Mouse (Mus musculus) neural tube, embryonic 13.5 days (tissue): ENCODE results near the gene Haus2. TPM values are rescaled to one million over a fixed set of nuclear protein-coding genes. Genes with fewer than 3 reads are reported as not detected.

Experiments used
- ATAC-seq: fragments of 200-750 bp; cut with Nextera tagmentation; 2 replicates; pipeline ENCODE4 v1.8.0; 2017; ENCODE audit warnings: low read depth, mild to moderate bottlenecking, moderate TSS enrichment, moderate library complexity
- H3K27ac ChIP-seq: fragments of 300-500 bp; sonication (generic); replicated peaks from 2 replicates; pipeline ENCODE4 v1.5.1; 2015; ENCODE audit warnings: moderate library complexity, mild to moderate bottlenecking, inconsistent platforms
- H3K27me3 ChIP-seq: fragments of 300-500 bp; sonication (generic); 2 replicates; pipeline ENCODE4 v1.6.1; 2015; ENCODE audit warnings: mild to moderate bottlenecking, inconsistent platforms
- H3K36me3 ChIP-seq: fragments of 300-500 bp; sonication (generic); 2 replicates; pipeline ENCODE4 v1.6.1; 2015; ENCODE audit warnings: mild to moderate bottlenecking, inconsistent platforms
- H3K4me1 ChIP-seq: fragments of 300-500 bp; sonication (generic); replicated peaks from 2 replicates; pipeline ENCODE4 v1.6.1; 2015; ENCODE audit warnings: inconsistent platforms
- H3K4me2 ChIP-seq: fragments of 300-500 bp; sonication (generic); 2 replicates; pipeline ENCODE4 v1.6.1; 2015; ENCODE audit warnings: inconsistent platforms, mild to moderate bottlenecking, moderate library complexity
- H3K4me3 ChIP-seq: fragments of 300-500 bp; sonication (generic); 2 replicates; pipeline ENCODE4 v1.5.1; 2015; ENCODE audit warnings: mild to moderate bottlenecking, inconsistent platforms
- H3K9ac ChIP-seq: fragments of 300-500 bp; sonication (generic); 2 replicates; pipeline ENCODE4 v1.6.1; 2015; ENCODE audit warnings: moderate library complexity, mild to moderate bottlenecking, inconsistent platforms
- H3K9me3 ChIP-seq: fragments of 300-500 bp; sonication (generic); 2 replicates; pipeline ENCODE4 v1.6.1; 2016; ENCODE audit warnings: inconsistent platforms
- WGBS: fragments of 180-500 bp; shearing (Covaris S2); methylation state at CpG from one replicate; pipeline ENCODE4 v1.1.7; 2015; 5-methylcytosine and 5-hydroxymethylcytosine counted together
- polyA plus RNA-seq: library from polyadenylated mRNA; unstranded; fragments of >200 nt; fragmentation: Nextera tagmentation; extraction: Ambion mirVana; gene quantifications from 2 replicates; pipeline ENCODE4 v1.2.1, GENCODE M21; 2015

Haus2 gene
- polyA plus RNA-seq, 1 experiment from 2014 or later = 28.5 TPM

DNA sequence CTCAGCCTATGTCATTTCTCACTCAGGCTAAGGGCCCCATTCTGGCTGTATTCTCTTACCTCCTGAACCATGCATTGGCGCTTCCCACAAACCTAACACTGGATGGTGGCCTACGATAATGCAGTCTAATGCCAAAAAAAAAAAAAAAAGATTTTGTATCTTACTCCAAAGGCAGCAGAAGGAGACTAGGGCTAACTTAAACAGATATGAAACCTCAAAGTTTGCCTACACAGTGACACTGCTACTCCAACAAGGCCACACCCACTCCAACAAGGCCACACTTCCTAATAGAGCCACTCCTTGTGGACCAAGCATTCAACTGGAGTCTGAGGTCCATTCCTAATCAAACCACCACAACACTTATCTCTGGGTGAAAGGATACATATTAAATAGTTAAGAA lies 47.5 kb downstream of the Haus2 start:
- Histone ChIP-seq H3K4me1 (no peaks in the 10 kb centered on the region), H3K4me3 (no peak overlapping the region), H3K36me3 (no peaks in the 10 kb centered on the region), H3K4me2 (no peak overlapping the region), H3K9me3 (no peaks in the 10 kb centered on the region), H3K9ac (no peak overlapping the region), H3K27ac (no peak overlapping the region), H3K27me3 (no peaks in the 10 kb centered on the region)
- 95% methylated on average over 2 of the region's 2 CpGs for WGBS
- ATAC-seq = no peak

DNA sequence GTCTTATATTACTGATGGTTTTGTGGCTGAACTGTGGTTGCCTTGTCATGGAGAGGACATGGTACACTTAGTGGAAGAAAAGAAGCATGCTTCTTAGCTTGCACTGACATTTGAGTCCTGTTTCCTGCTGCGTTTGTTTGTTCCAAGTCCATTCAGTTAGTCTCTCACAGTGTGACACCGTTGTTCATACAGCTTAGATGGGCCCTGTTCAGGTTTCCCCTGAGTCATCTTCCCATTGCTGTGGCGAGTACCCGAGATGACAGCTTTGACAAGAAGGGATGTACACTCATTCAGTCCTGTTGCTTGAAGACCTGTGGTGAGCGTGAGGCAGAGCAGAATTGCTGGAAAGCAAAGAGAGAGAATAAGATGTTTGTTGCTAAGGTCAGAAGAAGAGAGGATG lies 49.3 kb downstream of the Haus2 start:
- Histone ChIP-seq H3K4me2 (no peak overlapping the region), H3K27ac (no peak overlapping the region), H3K9ac (no peak overlapping the region), H3K4me3 (no peak overlapping the region), H3K36me3 (no peaks in the 10 kb centered on the region), H3K4me1 (no peaks in the 10 kb centered on the region), H3K27me3 (no peaks in the 10 kb centered on the region), H3K9me3 (no peaks in the 10 kb centered on the region)
- 63% methylated on average over 5 of the region's 5 CpGs for WGBS
- no peak for ATAC-seq

DNA sequence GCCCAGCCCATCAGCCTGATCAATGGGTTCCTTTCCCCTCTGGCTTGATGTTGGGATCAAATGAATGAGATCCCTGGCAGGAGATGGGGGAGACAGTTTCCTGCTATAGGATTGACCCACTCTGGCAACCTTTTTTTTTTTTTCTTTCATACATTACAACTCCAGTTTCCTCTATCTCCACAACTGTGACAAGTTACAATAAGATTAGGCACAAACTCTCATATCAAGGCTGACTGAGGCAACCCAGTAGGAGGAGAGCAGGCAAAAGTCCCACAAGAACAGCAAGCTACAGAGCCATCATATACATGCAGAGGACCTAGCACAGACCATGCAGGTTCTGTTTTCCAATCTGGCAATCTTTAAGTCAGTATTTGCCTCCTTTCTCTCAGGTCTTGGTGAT lies 50.1 kb downstream of the Haus2 start:
- Histone ChIP-seq H3K27me3 (no peaks in the 10 kb centered on the region), H3K27ac (no peak overlapping the region), H3K36me3 (no peaks in the 10 kb centered on the region), H3K4me2 (no peak overlapping the region), H3K4me3 (no peak overlapping the region), H3K9me3 (no peaks in the 10 kb centered on the region), H3K9ac (no peak overlapping the region), H3K4me1 (0 out of 2 replicates have a peak, but pooled peaks cover 4% of the 10 kb centered on the region)
- no peak for ATAC-seq

DNA sequence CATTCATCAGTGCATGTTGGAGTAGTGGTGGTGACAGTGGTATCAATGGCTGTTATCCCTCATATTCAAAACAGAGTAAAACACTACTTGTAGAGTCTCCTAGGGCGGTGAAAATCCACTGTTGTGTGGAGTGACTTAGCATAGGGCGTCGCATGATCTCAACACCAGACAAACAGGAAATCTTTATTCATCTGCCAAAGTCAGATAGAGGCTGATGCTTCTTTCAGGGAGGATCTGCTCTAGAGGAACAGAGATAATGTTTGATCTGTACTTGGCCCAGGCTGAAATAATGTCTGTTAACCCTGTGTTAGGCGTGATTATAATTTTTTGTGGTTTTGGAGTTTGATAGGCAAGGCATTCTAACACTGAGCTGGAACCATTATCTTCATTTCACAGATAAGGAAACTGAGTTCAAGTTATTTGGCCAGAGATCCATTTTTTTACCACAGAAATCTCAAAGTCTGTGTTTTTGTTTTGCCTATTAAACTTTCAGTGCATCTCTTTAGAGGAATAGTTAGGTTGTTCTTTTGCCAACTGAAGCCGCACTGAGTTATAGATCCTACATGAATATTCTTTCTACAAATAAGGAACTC lies 51.4 kb downstream of the Haus2 start:
- no peak for ATAC-seq
- Histone ChIP-seq H3K4me1 (0 out of 2 replicates have a peak, but pooled peaks cover 4% of the 10 kb centered on the region), H3K27ac (no peak overlapping the region), H3K36me3 (no peaks in the 10 kb centered on the region), H3K4me3 (no peak overlapping the region), H3K9ac (no peak overlapping the region), H3K27me3 (no peaks in the 10 kb centered on the region), H3K9me3 (no peaks in the 10 kb centered on the region), H3K4me2 (no peak overlapping the region)
- 83% methylated on average over 5 of the region's 5 CpGs for WGBS

DNA sequence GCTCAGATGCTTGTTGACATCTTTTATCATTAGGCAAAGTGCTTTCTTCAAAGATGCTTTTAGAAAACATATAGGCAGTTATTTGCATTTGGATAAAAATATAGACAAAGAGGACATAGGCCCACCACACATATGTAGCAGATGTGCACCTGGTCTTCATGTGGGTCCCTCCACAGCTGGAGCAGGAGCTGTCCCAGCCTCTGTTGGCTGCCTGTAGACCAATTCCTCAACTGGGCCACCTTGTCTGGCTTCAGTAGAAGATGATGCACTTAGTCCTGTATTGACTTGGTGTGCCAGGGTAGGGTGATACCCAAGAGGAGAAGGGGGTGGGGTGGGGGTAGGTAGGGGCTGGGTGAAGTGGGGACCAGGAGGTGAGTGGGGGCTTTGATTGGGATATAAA lies 53.6 kb downstream of the Haus2 start:
- no peak for ATAC-seq
- Histone ChIP-seq H3K36me3 (peaks cover 4% of the 10 kb centered on the region; the same call in 1 of the 2 replicates), H3K9me3 (no peaks in the 10 kb centered on the region), H3K27ac (no peak overlapping the region), H3K9ac (no peak overlapping the region), H3K4me2 (no peak overlapping the region), H3K4me3 (no peak overlapping the region), H3K27me3 (no peaks in the 10 kb centered on the region), H3K4me1 (0 out of 2 replicates have a peak, but pooled peaks cover 4% of the 10 kb centered on the region)

DNA sequence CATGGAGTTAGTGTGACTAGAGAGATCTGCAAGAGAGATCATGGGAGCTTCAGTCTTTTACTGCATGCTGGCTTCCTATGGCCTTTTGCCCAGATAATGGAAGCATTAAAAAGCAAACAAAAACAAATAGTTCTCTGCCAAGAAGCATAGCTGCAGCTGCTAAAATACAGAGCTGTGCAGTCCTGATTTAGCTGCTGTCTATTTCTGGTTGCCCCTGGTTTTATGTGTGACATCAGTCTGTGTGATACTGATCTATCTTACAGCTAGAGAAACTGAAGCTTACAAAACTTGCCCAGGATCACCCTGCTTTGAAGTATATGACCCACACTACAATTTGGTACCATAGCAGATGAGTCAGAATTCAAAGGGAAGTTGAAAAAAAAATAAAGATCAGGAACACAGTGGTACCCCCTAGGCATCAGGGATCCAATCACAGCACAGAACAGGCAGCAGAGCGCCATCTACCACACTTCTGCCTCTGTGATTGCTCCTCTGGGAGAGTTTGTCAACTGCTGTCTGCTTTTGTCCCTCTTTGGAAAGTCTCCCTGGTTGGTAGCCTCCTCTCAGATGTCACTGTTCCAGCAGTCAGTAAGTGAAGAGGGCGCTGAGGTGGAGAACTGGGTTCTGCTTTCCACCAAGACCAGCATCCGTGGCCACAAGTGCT lies 54.4 kb downstream of the Haus2 start:
- Histone ChIP-seq H3K4me3 (no peak overlapping the region), H3K36me3 (peaks cover 4% of the 10 kb centered on the region; the same call in 1 of the 2 replicates), H3K4me2 (no peak overlapping the region), H3K4me1 (0 out of 2 replicates have a peak, but pooled peaks cover 4% of the 10 kb centered on the region), H3K9me3 (no peaks in the 10 kb centered on the region), H3K27me3 (no peaks in the 10 kb centered on the region), H3K27ac (no peak overlapping the region), H3K9ac (no peak overlapping the region)
- no peak for ATAC-seq
- WGBS = 69% methylated on average over 3 of the region's 3 CpGs

DNA sequence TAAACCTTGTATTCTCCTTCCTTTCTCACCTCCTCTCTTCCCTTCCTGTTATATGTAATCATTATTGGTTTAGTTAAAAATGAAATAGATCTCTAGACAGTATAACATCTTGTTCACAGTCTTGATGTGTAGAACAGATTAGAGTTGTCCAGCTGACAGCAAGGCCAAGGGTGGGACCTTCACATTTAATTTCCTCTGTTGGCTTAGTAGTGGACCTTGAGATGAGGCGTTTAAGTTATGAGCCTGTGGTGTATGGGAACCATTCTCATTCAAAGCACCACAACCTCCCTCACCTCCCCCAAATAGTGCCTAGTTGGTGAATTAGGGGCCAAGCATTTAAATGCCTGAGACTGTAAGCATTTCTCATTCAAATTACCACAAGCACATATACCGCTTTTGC lies 58.3 kb downstream of the Haus2 start:
- no peaks in the 10 kb centered on the region for H3K27me3 ChIP-seq
- no peak overlapping the region for H3K4me2 ChIP-seq
- H3K36me3 ChIP-seq = peaks cover 4% of the 10 kb centered on the region; the same call in 1 of the 2 replicates
- H3K4me1 ChIP-seq = 0 out of 2 replicates have a peak, but pooled peaks cover 4% of the 10 kb centered on the region
- no peak overlapping the region for H3K9ac ChIP-seq
- H3K27ac ChIP-seq = no peak overlapping the region
- 83% methylated on average over 2 of the region's 2 CpGs for WGBS
- no peak for ATAC-seq
- no peaks in the 10 kb centered on the region for H3K9me3 ChIP-seq
- no peak overlapping the region for H3K4me3 ChIP-seq

DNA sequence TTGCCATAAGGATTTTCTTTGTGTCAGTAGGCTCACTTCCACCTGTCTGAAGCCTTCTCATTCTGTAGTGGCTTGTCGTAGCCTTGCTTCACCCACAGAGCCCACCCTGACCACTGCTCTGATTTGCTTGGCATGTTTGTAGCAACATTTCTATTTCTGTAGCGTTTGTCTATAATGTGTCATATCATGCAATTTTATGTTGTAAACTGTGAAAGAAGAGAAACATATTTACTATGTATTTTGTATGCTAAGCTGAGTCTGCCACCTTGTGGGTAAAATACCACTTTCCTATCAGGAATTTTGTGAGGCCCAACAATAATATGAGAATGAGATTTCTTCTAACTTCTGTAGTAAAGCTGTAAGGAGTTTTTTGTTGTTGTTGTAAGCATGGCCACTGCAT lies 61.1 kb downstream of the Haus2 start:
- no peak overlapping the region for H3K4me3 ChIP-seq
- 85% methylated on average over 2 of the region's 2 CpGs for WGBS
- no peaks in the 10 kb centered on the region for H3K4me1 ChIP-seq
- no peak overlapping the region for H3K4me2 ChIP-seq
- no peaks in the 10 kb centered on the region for H3K27me3 ChIP-seq
- ATAC-seq = no peak
- H3K9me3 ChIP-seq = no peaks in the 10 kb centered on the region
- H3K36me3 ChIP-seq = peaks cover 12% of the 10 kb centered on the region
- no peak overlapping the region for H3K9ac ChIP-seq
- H3K27ac ChIP-seq = no peak overlapping the region

Other genes with a start within 250 kb of the Haus2 start
- gene Ganc, start 205.5 kb upstream of the Haus2 start, polyA plus RNA-seq = 8.2 and 8.4 TPM in 2 replicates
- 7.2 and 9.6 TPM in 2 replicates for gene Tmem87a, start 205.3 kb upstream of the Haus2 start, polyA plus RNA-seq
- gene Capn3, start 153.4 kb upstream of the Haus2 start, polyA plus RNA-seq = 1.0 and 1.1 TPM in 2 replicates
- 37.3 and 40.9 TPM in 2 replicates for gene Zfp106, start 45.5 kb upstream of the Haus2 start, polyA plus RNA-seq
- gene Snap23, start 41.7 kb upstream of the Haus2 start, polyA plus RNA-seq = 21.6 and 26.1 TPM in 2 replicates
- gene Lrrc57, start 137 bp downstream of the Haus2 start, polyA plus RNA-seq = 35.5 and 37.9 TPM in 2 replicates
- 4.4 and 4.6 TPM in 2 replicates for gene Stard9, start 19.7 kb downstream of the Haus2 start, polyA plus RNA-seq
- 5.7 and 7.2 TPM in 2 replicates for gene Cdan1, start 240.7 kb downstream of the Haus2 start, polyA plus RNA-seq
- gene Ttbk2, start 241.2 kb downstream of the Haus2 start, polyA plus RNA-seq = 11.6 and 12.3 TPM in 2 replicates